Mouse (Mus musculus) stomach, embryonic 14.5 days (tissue): ENCODE data around the gene Cdk2ap2. TPM values are rescaled to one million over a fixed set of nuclear protein-coding genes. Genes with fewer than 3 reads are reported as not detected.
"Not testable (repeated sequence)": the region's sequence is repeated elsewhere in the genome, so short reads cannot be mapped to it uniquely, and the experiment has no call there.

Experiments used
- ATAC-seq: fragments of 200-750 bp; cut with Nextera tagmentation; 2 replicates; pipeline ENCODE4 v1.8.0; 2017; ENCODE audit warnings: low read depth, moderate TSS enrichment; ENCODE audit not compliant: insufficient number of reproducible peaks, insufficient read depth, low FRiP score
- H3K27ac ChIP-seq: fragments of 300-500 bp; sonication (generic); 2 replicates; pipeline ENCODE4 v1.5.1; 2014; ENCODE audit warnings: mild to moderate bottlenecking, low read length, moderate library complexity, mixed read lengths
- H3K27me3 ChIP-seq: fragments of 300-500 bp; sonication (generic); 2 replicates; pipeline ENCODE4 v1.6.1; 2014; ENCODE audit warnings: low read length, control low read depth, mixed read lengths; ENCODE audit not compliant: control insufficient read depth, insufficient read depth
- H3K36me3 ChIP-seq: fragments of 300-500 bp; sonication (generic); 2 replicates; pipeline ENCODE4 v1.6.1; 2014; ENCODE audit warnings: mild to moderate bottlenecking, control low read depth, low read length, moderate library complexity, mixed read lengths; ENCODE audit not compliant: control insufficient read depth, insufficient read depth
- H3K4me1 ChIP-seq: fragments of 300-500 bp; sonication (generic); 2 replicates; pipeline ENCODE4 v1.6.1; 2014; ENCODE audit warnings: low read length, control low read depth, mixed read lengths; ENCODE audit not compliant: control insufficient read depth, insufficient read depth
- H3K4me2 ChIP-seq: fragments of 300-500 bp; sonication (generic); replicated peaks from 2 replicates; pipeline ENCODE4 v1.6.1; 2014; ENCODE audit warnings: low read depth, low read length, control low read depth
- H3K4me3 ChIP-seq: fragments of 300-500 bp; sonication (generic); 2 replicates; pipeline ENCODE4 v1.5.1; 2014; ENCODE audit warnings: low read depth, low read length, control low read depth
- H3K9ac ChIP-seq: fragments of 300-500 bp; sonication (generic); replicated peaks from 2 replicates; pipeline ENCODE4 v1.6.1; 2014; ENCODE audit warnings: low read depth, mild to moderate bottlenecking, control low read depth, low read length, moderate library complexity, mixed read lengths
- H3K9me3 ChIP-seq: fragments of 300-500 bp; sonication (generic); 2 replicates; pipeline ENCODE4 v1.6.1; 2016; ENCODE audit warnings: low read depth, low read length, control low read depth; ENCODE audit not compliant: control insufficient read depth
- WGBS: fragments of 180-500 bp; shearing (Covaris S2); extraction: QIAGEN DNeasy Blood & Tissue Kit; methylation state at CpG from one replicate; pipeline ENCODE4 v1.1.7; 2014; 5-methylcytosine and 5-hydroxymethylcytosine counted together
- polyA plus RNA-seq: library from polyadenylated mRNA; unstranded; fragments of >200 nt; fragmentation: Nextera tagmentation; extraction: Ambion mirVana; gene quantifications from 2 replicates; pipeline ENCODE4 v1.2.1, GENCODE M21; 2014

The Cdk2ap2 gene
- polyA plus RNA-seq, 1 experiment from 2014 or later, result 74.1 TPM

GRCm38 (mm10) chr19:4055947-4056693, 40.9 kb upstream of the Cdk2ap2 start:
- Histone ChIP-seq H3K9ac (no peak overlapping the region), H3K9me3 (no peaks in the 10 kb centered on the region), H3K27ac (no peak overlapping the region), H3K36me3 (no peaks in the 10 kb centered on the region), H3K27me3 (no peaks in the 10 kb centered on the region), H3K4me2 (no peak overlapping the region), H3K4me3 (no peak overlapping the region), H3K4me1 (0 out of 2 replicates have a peak, but pooled peaks cover 4% of the 10 kb centered on the region)
- no peak for ATAC-seq
- WGBS, result 48% methylated on average over 15 of the region's 15 CpGs

- Histone ChIP-seq H3K9me3 (no peaks in the 10 kb centered on the region), H3K4me3 (no peak overlapping the region), H3K36me3 (no peaks in the 10 kb centered on the region), H3K27me3 (no peaks in the 10 kb centered on the region), H3K27ac (no peak overlapping the region), H3K4me2 (no peak overlapping the region), H3K4me1 (0 out of 2 replicates have a peak, but pooled peaks cover 4% of the 10 kb centered on the region), H3K9ac (peak overlapping the region; percentile 1; the same call in 1 of the 2 replicates)
- no peak for ATAC-seq
- 53% methylated on average over 4 of the region's 4 CpGs for WGBS
These were observed 40.3 kb upstream of the Cdk2ap2 start for GRCm38 (mm10) chr19:4056727-4057126.

- 0 out of 2 replicates have a peak, but pooled peaks cover 4% of the 10 kb centered on the region for H3K4me1 ChIP-seq
- H3K27me3 ChIP-seq, result no peaks in the 10 kb centered on the region
- H3K9me3 ChIP-seq, result no peaks in the 10 kb centered on the region
- no peak overlapping the region for H3K9ac ChIP-seq
- H3K27ac ChIP-seq, result no peak overlapping the region
- H3K4me3 ChIP-seq, result no peak overlapping the region
- ATAC-seq, result no peak
- H3K36me3 ChIP-seq, result no peaks in the 10 kb centered on the region
- WGBS, result 89% methylated on average over 13 of the region's 13 CpGs
- no peak overlapping the region for H3K4me2 ChIP-seq
These were observed 39.6 kb upstream of the Cdk2ap2 start for GRCm38 (mm10) chr19:4057389-4057788.

- Histone ChIP-seq H3K4me2 (no peak overlapping the region), H3K27ac (no peak overlapping the region), H3K27me3 (no peaks in the 10 kb centered on the region), H3K36me3 (no peaks in the 10 kb centered on the region), H3K4me1 (0 out of 2 replicates have a peak, but pooled peaks cover 4% of the 10 kb centered on the region), H3K9ac (no peak overlapping the region), H3K9me3 (no peaks in the 10 kb centered on the region), H3K4me3 (no peak overlapping the region)
- 95% methylated on average over 7 of the region's 7 CpGs for WGBS
- no peak for ATAC-seq
These were observed 39.0 kb upstream of the Cdk2ap2 start for GRCm38 (mm10) chr19:4057962-4058361.

GRCm38 (mm10) chr19:4058581-4058980, 38.4 kb upstream of the Cdk2ap2 start:
- no peaks in the 10 kb centered on the region for H3K27me3 ChIP-seq
- ATAC-seq, result no peak
- H3K9me3 ChIP-seq, result no peaks in the 10 kb centered on the region
- H3K9ac ChIP-seq, result no peak overlapping the region
- 0 out of 2 replicates have a peak, but pooled peaks cover 4% of the 10 kb centered on the region for H3K4me1 ChIP-seq
- WGBS, result 88% methylated on average over 5 of the region's 5 CpGs
- H3K36me3 ChIP-seq, result no peaks in the 10 kb centered on the region
- H3K27ac ChIP-seq, result no peak overlapping the region
- no peak overlapping the region for H3K4me3 ChIP-seq
- no peak overlapping the region for H3K4me2 ChIP-seq

GRCm38 (mm10) chr19:4059069-4059740, 37.8 kb upstream of the Cdk2ap2 start, which contains the start of gene Gstp3:
TSS of gene Gstp3 (minus strand) at chr19:4059569.
- Histone ChIP-seq H3K9me3 (no peaks in the 10 kb centered on the region), H3K27ac (no peak within 1 kb of the TSS), H3K27me3 (no peaks in the 10 kb centered on the region), H3K4me2 (no peak within 1 kb of the TSS), H3K4me3 (no peak within 1 kb of the TSS), H3K4me1 (0 out of 2 replicates have a peak, but pooled peaks cover 4% of the 10 kb centered on the region), H3K36me3 (no peaks in the 10 kb centered on the region), H3K9ac (no peak within 1 kb of the TSS)
- peak; percentile 61; the same call in 1 of the 2 replicates for ATAC-seq
- 67% methylated on average over 15 of the region's 15 CpGs for WGBS

GRCm38 (mm10) chr19:4060044-4060898, 36.7 kb upstream of the Cdk2ap2 start:
- not testable (repeated sequence) for H3K4me3 ChIP-seq, H3K27me3 ChIP-seq, H3K4me2 ChIP-seq, H3K27ac ChIP-seq, H3K4me1 ChIP-seq, ATAC-seq, H3K9me3 ChIP-seq, H3K36me3 ChIP-seq, H3K9ac ChIP-seq
- 88% methylated on average over 8 of the region's 8 CpGs for WGBS

- Histone ChIP-seq H3K4me1 (0 out of 2 replicates have a peak, but pooled peaks cover 4% of the 10 kb centered on the region), H3K27ac (no peak overlapping the region), H3K4me3 (no peak overlapping the region), H3K9me3 (no peaks in the 10 kb centered on the region), H3K27me3 (no peaks in the 10 kb centered on the region), H3K4me2 (no peak overlapping the region), H3K36me3 (no peaks in the 10 kb centered on the region), H3K9ac (no peak overlapping the region)
- no peak for ATAC-seq
- 92% methylated on average over 5 of the region's 6 CpGs for WGBS
These were observed 36.0 kb upstream of the Cdk2ap2 start for GRCm38 (mm10) chr19:4060899-4061465.
